Mouse (Mus musculus) midbrain, embryonic 10.5 days (tissue): Measurements from ENCODE around the gene Nufip2. TPM values are rescaled to one million over a fixed set of nuclear protein-coding genes. Genes with fewer than 3 reads are reported as not detected.

Experiments used
- DNase-seq: peaks from one replicate; pipeline ENCODE4 v3.0.0-alpha.2; 2017; ENCODE audit warnings: low spot score
- H3K27ac ChIP-seq: fragments of 300-500 bp; sonication (generic); replicated peaks from 2 replicates; pipeline ENCODE4 v1.5.1; 2016; ENCODE audit warnings: mild to moderate bottlenecking
- H3K27me3 ChIP-seq: fragments of 300-500 bp; sonication (generic); 2 replicates; pipeline ENCODE4 v1.6.1; 2016; ENCODE audit warnings: low read depth, mild to moderate bottlenecking; ENCODE audit not compliant: poor library complexity, severe bottlenecking
- H3K36me3 ChIP-seq: fragments of 300-500 bp; sonication (generic); 2 replicates; pipeline ENCODE4 v1.6.1; 2016; ENCODE audit warnings: mild to moderate bottlenecking, moderate library complexity
- H3K4me1 ChIP-seq: fragments of 300-500 bp; sonication (generic); 2 replicates; pipeline ENCODE4 v1.6.1; 2016
- H3K4me3 ChIP-seq: fragments of 300-500 bp; sonication (generic); 2 replicates; pipeline ENCODE4 v1.5.1; 2016; ENCODE audit warnings: mild to moderate bottlenecking, moderate library complexity
- H3K9me3 ChIP-seq: fragments of 300-500 bp; sonication (generic); replicated peaks from 2 replicates; pipeline ENCODE4 v1.6.1; 2016; ENCODE audit warnings: mild to moderate bottlenecking
- WGBS: fragments of 180-500 bp; shearing (Covaris S2); methylation state at CpG from one replicate; pipeline ENCODE4 v1.1.7; 2016; 5-methylcytosine and 5-hydroxymethylcytosine counted together
- polyA plus RNA-seq: library from polyadenylated mRNA; unstranded; fragments of >200 nt; fragmentation: Nextera tagmentation; extraction: Ambion mirVana; gene quantifications from 2 replicates; pipeline ENCODE4 v1.2.1, GENCODE M21; 2016

Gene Nufip2
- polyA plus RNA-seq, 1 experiment from 2014 or later = 3.2 TPM

DNA sequence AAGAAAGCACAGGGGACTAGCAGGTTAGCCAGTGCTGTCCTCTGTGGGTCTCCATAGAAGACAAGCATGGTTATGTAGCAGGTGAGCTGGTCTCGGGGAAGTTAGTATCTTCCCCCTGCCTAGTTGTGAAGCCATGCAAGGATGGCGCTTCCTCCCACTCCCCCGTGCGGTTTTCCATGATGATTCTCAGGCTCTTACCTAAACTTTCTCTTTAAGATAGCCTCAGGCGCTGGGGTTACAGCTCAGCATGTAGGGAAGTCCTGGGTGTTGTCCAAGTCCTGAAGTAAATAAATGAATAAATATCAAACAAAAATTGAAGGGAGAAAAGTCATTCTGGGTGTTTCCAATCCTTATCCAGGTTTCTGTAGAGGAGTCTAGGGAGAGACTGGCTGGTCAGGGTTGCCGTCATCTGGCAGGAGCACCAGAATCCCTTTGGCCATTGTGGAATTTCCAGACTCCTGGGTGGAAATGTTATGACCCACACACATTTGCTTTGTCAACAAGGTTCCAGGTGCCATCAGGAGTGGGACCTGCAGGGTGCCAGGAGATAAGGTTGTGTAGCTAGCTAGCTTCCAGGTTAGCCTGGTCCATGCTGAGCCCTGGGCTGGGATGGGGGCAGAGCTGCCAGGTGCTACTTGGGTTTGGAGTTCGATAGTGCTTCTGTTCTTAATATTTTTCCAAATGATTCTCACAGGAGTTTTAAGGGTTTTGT, 96.3 kb downstream of the Nufip2 start:
- no peak overlapping the region for H3K27ac ChIP-seq
- no peaks in the 10 kb centered on the region for H3K9me3 ChIP-seq
- 89% methylated on average over 7 of the region's 7 CpGs for WGBS
- no peak overlapping the region for H3K4me3 ChIP-seq
- H3K27me3 ChIP-seq = no peaks in the 10 kb centered on the region
- H3K4me1 ChIP-seq = peaks cover 48% of the 10 kb centered on the region
- H3K36me3 ChIP-seq = peaks cover 50% of the 10 kb centered on the region
- DNase-seq = no peak

DNA sequence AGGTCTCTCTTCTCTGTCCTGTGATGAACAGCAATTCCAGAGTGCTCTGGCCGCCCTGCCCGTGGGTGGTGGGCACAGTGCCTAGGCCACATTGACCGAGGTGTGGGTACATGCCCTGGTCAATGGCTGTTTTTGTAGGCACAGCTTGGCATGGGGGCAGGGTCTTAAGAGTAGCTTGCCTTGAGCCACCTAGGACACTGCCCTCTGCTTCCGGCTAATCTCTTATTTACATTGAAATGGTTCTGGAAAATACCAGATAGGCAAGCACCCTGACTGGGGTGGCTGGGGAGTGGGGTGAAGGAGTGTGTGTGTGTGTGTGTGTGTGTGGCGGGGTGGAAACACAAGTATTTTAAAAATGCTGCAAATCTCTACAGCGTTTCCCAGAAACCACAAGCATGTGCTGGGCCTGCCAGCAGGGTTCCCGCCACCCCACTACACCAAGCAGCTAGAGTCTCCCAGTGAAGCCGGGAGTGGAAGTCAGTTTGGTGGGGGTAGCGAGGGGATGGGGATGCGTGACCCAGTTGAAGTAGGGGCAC, 97.3 kb downstream of the Nufip2 start:
- Histone ChIP-seq H3K27ac (peak overlapping the region; percentile 38; the same call in 1 of the 2 replicates), H3K36me3 (peaks cover 40% of the 10 kb centered on the region), H3K27me3 (no peaks in the 10 kb centered on the region), H3K4me3 (no peak overlapping the region), H3K4me1 (peaks cover 48% of the 10 kb centered on the region), H3K9me3 (no peaks in the 10 kb centered on the region)
- 67% methylated on average over 10 of the region's 10 CpGs for WGBS
- no peak for DNase-seq

DNA sequence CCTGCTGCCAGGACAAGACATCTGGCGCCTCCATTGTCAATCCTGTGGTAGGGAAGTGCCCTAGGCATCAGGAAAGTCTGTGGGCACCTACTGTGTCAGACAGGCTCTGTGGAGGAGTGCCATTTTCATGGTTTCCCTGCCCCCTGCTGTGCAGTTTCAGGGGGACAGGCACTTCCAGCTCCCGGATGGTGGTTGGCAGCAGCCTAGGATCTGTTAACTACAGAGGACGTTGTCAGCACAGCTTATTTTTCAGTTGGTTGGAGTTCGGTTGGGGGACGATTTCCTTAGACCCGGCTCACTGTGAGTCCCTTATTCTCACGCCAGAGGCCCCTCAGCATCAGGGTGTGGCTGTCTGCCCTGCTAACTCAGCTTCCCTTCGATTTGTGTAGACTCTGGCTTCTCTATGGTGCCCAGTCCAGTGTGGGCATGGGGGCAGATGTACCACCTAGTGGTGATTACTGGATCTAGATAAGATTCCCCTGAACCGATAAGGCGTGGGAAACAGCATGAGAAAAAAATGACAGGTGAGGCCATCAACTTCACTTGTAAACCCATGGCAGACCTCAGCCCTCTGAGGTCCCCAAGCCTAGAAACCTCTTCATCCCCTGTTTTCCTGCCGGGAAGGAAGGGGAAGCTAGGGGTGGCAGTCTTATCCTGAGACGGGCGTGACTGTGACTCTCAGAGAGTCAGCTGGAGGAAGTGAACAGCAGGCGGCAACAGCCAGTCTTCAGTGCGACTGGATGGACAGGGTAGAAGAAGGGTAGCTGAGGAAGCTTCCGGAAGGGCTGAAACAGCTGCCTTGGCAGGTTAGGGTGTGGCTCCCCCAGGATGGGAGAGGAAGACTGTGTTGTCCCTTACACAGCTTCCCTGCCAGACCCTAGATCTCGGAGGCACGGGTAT, 98.0 kb downstream of the Nufip2 start:
- Histone ChIP-seq H3K36me3 (peaks cover 33% of the 10 kb centered on the region), H3K9me3 (no peaks in the 10 kb centered on the region), H3K27me3 (no peaks in the 10 kb centered on the region), H3K27ac (peak overlapping the region; percentile 74; the same call in 1 of the 2 replicates), H3K4me1 (peaks cover 48% of the 10 kb centered on the region), H3K4me3 (no peak overlapping the region)
- DNase-seq = no peak
- WGBS = 59% methylated on average over 18 of the region's 18 CpGs

DNA sequence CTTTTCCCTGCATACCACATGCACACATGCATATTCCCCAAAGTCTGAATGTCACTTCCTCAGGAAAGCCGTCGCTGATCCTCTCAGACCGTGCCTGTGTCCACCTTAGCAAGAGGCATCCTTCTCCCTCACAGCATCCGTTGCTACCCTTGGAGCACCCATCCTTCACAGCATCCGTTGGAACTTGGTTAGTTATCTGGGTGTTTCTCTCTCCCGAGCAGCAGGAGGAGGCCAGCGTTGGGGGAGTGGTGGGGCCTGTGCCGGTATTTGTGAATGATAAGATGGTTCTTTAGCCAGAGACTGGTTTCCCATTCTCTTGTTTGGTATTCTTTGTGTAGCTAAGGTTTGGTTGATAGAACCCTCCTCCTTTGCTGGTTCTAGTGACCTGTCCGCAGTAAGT, 98.9 kb downstream of the Nufip2 start:
- 88% methylated on average over 9 of the region's 9 CpGs for WGBS
- peaks cover 48% of the 10 kb centered on the region for H3K4me1 ChIP-seq
- H3K4me3 ChIP-seq = no peak overlapping the region
- no peaks in the 10 kb centered on the region for H3K27me3 ChIP-seq
- H3K36me3 ChIP-seq = peaks cover 28% of the 10 kb centered on the region
- H3K9me3 ChIP-seq = no peaks in the 10 kb centered on the region
- no peak for DNase-seq
- peak overlapping the region; percentile 74 for H3K27ac ChIP-seq

DNA sequence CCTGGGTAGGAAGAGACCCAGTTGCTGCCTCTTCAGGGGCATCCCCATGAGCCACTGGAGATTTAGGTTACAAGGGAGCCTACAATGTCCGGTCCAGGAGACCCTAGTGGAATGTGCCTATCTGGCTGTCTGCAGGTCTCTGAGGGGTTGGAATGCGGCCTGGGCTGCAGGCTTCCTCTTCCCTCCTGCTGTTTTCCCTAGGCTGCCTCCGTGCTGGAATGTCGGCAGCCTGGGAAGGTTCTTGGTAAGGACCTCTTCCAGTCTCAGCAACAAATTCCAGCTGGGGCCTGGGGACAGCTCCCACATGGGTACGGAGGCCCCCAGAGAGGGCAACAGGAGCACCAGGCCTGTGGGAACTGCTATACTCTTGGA, 99.4 kb downstream of the Nufip2 start:
- peak; percentile 24 for DNase-seq
- H3K4me3 ChIP-seq = no peak overlapping the region

DNA sequence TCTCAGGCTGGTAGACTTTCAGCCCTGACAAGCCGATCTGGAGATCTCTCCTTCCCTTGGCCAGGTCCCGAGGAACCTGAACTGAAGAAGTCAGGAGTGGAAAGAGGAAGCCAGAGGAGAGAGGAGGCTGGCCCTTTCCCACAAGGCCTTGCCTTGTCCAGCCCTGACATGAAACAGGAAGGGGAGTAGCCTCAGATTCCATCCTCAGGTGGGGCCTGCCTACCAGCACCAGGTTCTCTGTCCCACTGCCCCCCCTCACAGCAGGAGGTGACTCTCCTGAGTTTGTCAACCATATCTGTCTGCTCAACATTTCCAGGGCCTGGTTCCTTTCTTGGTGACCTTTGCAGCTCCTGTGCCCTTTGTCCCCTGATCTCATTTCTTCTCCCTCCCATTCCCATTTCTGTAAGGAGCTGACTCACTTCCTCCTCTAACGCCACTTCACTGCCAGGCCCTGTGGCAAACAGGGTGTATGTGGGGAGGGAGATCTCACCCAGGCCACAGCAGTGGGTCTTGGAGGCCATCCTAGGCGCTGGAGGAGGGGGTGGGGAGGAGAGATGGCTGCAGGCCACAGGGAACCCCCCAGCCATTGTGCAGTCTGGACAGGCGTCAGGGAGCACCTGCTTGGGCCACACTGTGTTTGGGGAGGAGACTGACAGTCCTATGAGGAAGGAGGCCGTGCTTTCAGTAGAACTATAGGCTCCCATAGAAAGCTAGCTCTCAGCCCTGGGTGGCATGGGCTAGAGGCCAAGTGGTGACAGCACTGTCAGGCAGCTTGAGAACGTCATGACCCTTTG, 100.0 kb downstream of the Nufip2 start:
- H3K4me3 ChIP-seq = no peak overlapping the region
- no peaks in the 10 kb centered on the region for H3K9me3 ChIP-seq
- peaks cover 21% of the 10 kb centered on the region for H3K36me3 ChIP-seq
- peaks cover 52% of the 10 kb centered on the region for H3K4me1 ChIP-seq
- H3K27me3 ChIP-seq = no peaks in the 10 kb centered on the region
- peak overlapping the region; percentile 74 for H3K27ac ChIP-seq
- no peak for DNase-seq
- WGBS = 62% methylated on average over 7 of the region's 7 CpGs

More for the DNA sequence above, 99.4 kb downstream of the Nufip2 start:
- Histone ChIP-seq H3K27ac (peak overlapping the region; percentile 74), H3K4me1 (peaks cover 51% of the 10 kb centered on the region), H3K27me3 (no peaks in the 10 kb centered on the region), H3K9me3 (no peaks in the 10 kb centered on the region), H3K36me3 (peaks cover 27% of the 10 kb centered on the region)
- 24% methylated on average over 5 of the region's 5 CpGs for WGBS

DNA sequence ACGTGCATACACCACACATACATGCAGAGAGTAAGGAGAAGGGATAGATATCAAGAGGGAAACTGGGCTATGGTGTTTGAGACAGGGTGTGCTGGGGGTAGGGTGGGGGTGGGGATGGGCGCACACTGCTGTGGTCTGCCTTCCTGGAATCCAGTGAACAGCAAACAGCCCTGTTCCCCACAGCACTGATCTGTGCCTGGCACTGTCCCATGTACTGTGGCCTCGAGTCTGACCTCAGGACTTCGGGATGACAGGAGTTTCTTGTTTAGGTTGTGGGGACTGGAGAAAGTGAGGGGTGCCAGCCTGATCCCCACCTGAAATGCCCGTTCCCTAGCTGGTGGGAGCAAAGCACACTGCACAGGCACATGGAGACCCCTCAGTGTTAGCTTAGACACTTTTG, 101.8 kb downstream of the Nufip2 start, which contains the start of gene Gm10277:
TSS of gene Gm10277 (minus strand) at position 41 of the 400 bp plus-strand sequence.
- Histone ChIP-seq H3K9me3 (no peaks in the 10 kb centered on the region), H3K36me3 (peaks cover 13% of the 10 kb centered on the region), H3K27me3 (no peaks in the 10 kb centered on the region), H3K4me3 (no peak within 1 kb of the TSS), H3K27ac (peak within 1 kb of the TSS; percentile 74; the same call in 1 of the 2 replicates), H3K4me1 (peaks cover 65% of the 10 kb centered on the region)
- WGBS = 90% methylated on average over 5 of the region's 5 CpGs
- no peak for DNase-seq

DNA sequence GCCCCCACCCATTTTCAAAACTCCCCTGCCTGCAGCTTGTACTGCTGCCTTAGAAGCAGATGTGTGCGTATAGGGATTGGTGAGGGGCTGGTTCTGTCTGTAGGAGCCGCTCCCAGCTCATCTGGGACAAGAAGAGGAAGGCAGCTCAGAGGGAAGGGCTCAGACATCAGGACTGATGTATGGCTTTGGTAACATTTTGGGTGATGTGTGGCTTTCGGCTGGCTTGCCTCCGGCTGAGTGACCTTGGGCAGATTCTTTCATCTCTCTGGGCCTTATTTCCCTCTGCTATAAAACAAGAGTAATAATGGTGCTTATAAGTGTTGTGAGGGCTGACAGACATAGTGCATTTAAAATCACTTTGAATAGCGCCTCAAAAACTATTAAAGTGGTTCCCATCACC, 103.6 kb downstream of the Nufip2 start:
- Histone ChIP-seq H3K27me3 (no peaks in the 10 kb centered on the region), H3K4me3 (no peak overlapping the region), H3K9me3 (no peaks in the 10 kb centered on the region), H3K27ac (no peak overlapping the region), H3K4me1 (peaks cover 60% of the 10 kb centered on the region), H3K36me3 (peaks cover 13% of the 10 kb centered on the region)
- no peak for DNase-seq
- 93% methylated on average over 5 of the region's 5 CpGs for WGBS

DNA sequence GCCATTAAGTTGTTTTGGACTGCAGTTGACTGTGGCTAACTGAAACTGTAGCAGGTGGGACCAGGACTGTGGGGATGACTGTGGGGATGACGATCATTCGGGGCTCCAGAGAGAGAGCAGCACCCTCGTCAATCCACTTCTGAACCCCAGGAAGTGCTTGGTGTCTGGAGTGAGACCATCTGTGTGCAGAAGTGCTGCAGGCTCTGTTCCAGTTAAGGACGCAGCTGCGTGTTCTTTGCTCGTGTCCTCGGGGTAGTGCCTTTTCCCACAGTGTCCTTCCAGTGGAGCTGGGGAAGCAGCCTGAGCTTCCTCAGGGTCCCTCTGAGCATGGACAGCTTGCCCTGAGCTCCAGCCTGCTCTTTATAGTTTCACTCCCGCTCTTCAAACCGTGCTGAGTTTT, 104.3 kb downstream of the Nufip2 start:
- DNase-seq = no peak
- H3K4me1 ChIP-seq = peaks cover 52% of the 10 kb centered on the region
- peak overlapping the region; percentile 62 for H3K27ac ChIP-seq
- no peaks in the 10 kb centered on the region for H3K9me3 ChIP-seq
- no peaks in the 10 kb centered on the region for H3K27me3 ChIP-seq
- H3K4me3 ChIP-seq = no peak overlapping the region
- H3K36me3 ChIP-seq = peaks cover 11% of the 10 kb centered on the region; the same call in 1 of the 2 replicates
- 58% methylated on average over 9 of the region's 9 CpGs for WGBS

DNA sequence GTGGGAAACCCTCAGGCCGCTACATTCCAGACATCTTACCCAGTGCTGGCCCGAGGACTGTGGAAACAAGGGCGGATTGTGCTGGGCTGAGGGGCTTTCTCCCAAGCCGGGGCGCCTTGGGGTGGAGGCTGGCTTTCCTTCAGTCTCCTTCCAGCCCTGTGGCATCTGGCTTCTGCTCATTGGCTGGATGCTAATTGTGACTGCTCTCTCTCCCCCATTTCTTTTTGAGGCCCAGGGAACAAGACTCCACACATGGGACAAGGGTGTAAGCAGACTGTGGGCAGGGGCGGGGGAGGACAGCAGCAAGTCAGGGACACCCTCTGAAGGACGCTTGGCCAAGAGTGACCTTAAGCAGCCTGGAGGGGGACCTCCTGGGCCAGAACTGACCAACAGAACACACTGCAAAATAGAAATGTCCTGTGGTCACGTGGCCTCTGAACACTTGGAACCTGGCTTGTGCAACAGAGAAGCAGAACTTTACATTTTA, 105.3 kb downstream of the Nufip2 start:
- Histone ChIP-seq H3K36me3 (0 out of 2 replicates have a peak, but pooled peaks cover 2% of the 10 kb centered on the region), H3K27ac (peak overlapping the region; percentile 62), H3K27me3 (no peaks in the 10 kb centered on the region), H3K4me1 (peaks cover 42% of the 10 kb centered on the region), H3K9me3 (no peaks in the 10 kb centered on the region), H3K4me3 (no peak overlapping the region)
- no peak for DNase-seq
- 31% methylated on average over 8 of the region's 8 CpGs for WGBS
